ENCODE assay signal across 8 mouse cellular contexts in genomic region chr2:11542640-11543039, GRCm38 (mm10). TPM values are rescaled to one million over a fixed set of nuclear protein-coding genes. Genes with fewer than 3 reads are reported as not detected.
DNase-seq lines count a peak whose midpoint lies in the region; ATAC-seq and TF ChIP-seq lines count a peak whose summit lies in the region.

No protein-coding gene starts in this region.

- no peaks in the 10 kb centered on the region for H3K36me3 ChIP-seq in liver, adult 2 months (ENCODE audit: control insufficient read depth, insufficient read depth, low read length)
- no peaks in the 10 kb centered on the region for H3K36me3 ChIP-seq in liver, embryonic 11.5 days (ENCODE audit: control insufficient read depth, insufficient read depth, low read length)
- H3K36me3 ChIP-seq in limb, embryonic 13.5 days = no peaks in the 10 kb centered on the region
- no peaks in the 10 kb centered on the region for H3K36me3 ChIP-seq in splenic B cell, adult 2 months (ENCODE audit: control insufficient read depth, insufficient read depth, low read length, poor library complexity, severe bottlenecking)

- no peaks in the 10 kb centered on the region for H3K9me3 ChIP-seq in liver, embryonic 11.5 days (ENCODE audit: control insufficient read depth, low read length)
- no peaks in the 10 kb centered on the region for H3K9me3 ChIP-seq in limb, embryonic 13.5 days

- H3K27ac ChIP-seq in liver, adult 2 months (replicated peaks; ENCODE audit: insufficient read depth, low read depth, low read length) = no peak overlapping the region
- no peak overlapping the region for H3K27ac ChIP-seq in liver, embryonic 11.5 days (ENCODE audit: low read depth, low read length)
- no peak overlapping the region for H3K27ac ChIP-seq in limb, embryonic 13.5 days

- peaks cover 4% of the 10 kb centered on the region; the same call in 1 of the 2 replicates for H3K4me1 ChIP-seq in liver, adult 2 months (ENCODE audit: control insufficient read depth, insufficient read depth, low read length)
- peaks cover 10% of the 10 kb centered on the region for H3K4me1 ChIP-seq in liver, embryonic 11.5 days (replicated peaks; ENCODE audit: control insufficient read depth, insufficient read depth, low read length)
- no peaks in the 10 kb centered on the region for H3K4me1 ChIP-seq in limb, embryonic 13.5 days

- H3K9ac ChIP-seq in liver, adult 2 months (ENCODE audit: low read depth, low read length) = no peak overlapping the region
- H3K9ac ChIP-seq in liver, embryonic 11.5 days (ENCODE audit: low read depth, low read length) = no peak overlapping the region
- H3K9ac ChIP-seq in limb, embryonic 13.5 days = no peak overlapping the region

- H3K79me2 ChIP-seq in liver, adult 2 months (ENCODE audit: control insufficient read depth, insufficient read depth, low read length) = no peaks in the 10 kb centered on the region

- H3K27me3 ChIP-seq in liver, adult 2 months (ENCODE audit: control insufficient read depth, insufficient read depth, low read length) = no peaks in the 10 kb centered on the region
- no peaks in the 10 kb centered on the region for H3K27me3 ChIP-seq in liver, embryonic 11.5 days (replicated peaks; ENCODE audit: control insufficient read depth, insufficient read depth, low read length)
- no peaks in the 10 kb centered on the region for H3K27me3 ChIP-seq in limb, embryonic 13.5 days
- H3K27me3 ChIP-seq in splenic B cell, adult 2 months (ENCODE audit: control insufficient read depth, insufficient read depth, low read length, poor library complexity, severe bottlenecking) = no peaks in the 10 kb centered on the region

- TF ChIP-seq CTCF in liver, adult 2 months (IDR thresholded peaks at IDR 0.05; ENCODE audit: low read depth, low read length) = peak; percentile 71

- DNase-seq in liver, adult 2 months (ENCODE audit: extremely low read depth, low read depth, low spot score) = peak; percentile 70
- DNase-seq in liver, embryonic 11.5 days (ENCODE audit: low spot score) = no peak
- peak; percentile 82 for DNase-seq in gastrocnemius, postnatal 10 days
- DNase-seq in kidney, adult 8-10 months = peak; percentile 59 to 81
- peak; percentile 34 for DNase-seq in neural tube, embryonic 10.5 days (ENCODE audit: extremely low spot score, low spot score)
- peak; percentile 85 for DNase-seq in splenic B cell, adult 2 months (ENCODE audit: low read depth, low spot score)

- TF ChIP-seq POLR2A in liver, adult 2 months (IDR thresholded peaks at IDR 0.05; ENCODE audit: extremely low read depth, insufficient read depth, low read length) = no peak

- no peak; the same call in 1 of the 2 replicates for ATAC-seq in liver, embryonic 11.5 days (replicated peaks; ENCODE audit: low FRiP score)
- peak; percentile 40; the same call in 1 of the 2 replicates for ATAC-seq in common myeloid progenitor, adult 5-6 weeks (replicated peaks; ENCODE audit: low read depth, poor library complexity, severe bottlenecking)
- ATAC-seq in limb, embryonic 13.5 days (ENCODE audit: low FRiP score, low read depth) = 0 out of 2 replicates have a peak, but pooled peaks have one; percentile 19

- no peak overlapping the region for H3K4me2 ChIP-seq in liver, embryonic 11.5 days
- no peak overlapping the region for H3K4me2 ChIP-seq in limb, embryonic 13.5 days (replicated peaks)

- H3K4me3 ChIP-seq in liver, adult 2 months (ENCODE audit: insufficient read depth, low read depth, low read length) = no peak overlapping the region
- no peak overlapping the region for H3K4me3 ChIP-seq in liver, embryonic 11.5 days (ENCODE audit: low read depth, low read length)
- no peak overlapping the region for H3K4me3 ChIP-seq in limb, embryonic 13.5 days

- WGBS in liver, adult 2 months = 29% methylated on average over 1 of the region's 1 CpGs
- 60% methylated on average over 1 of the region's 1 CpGs for WGBS in liver, embryonic 11.5 days
- WGBS in limb, embryonic 13.5 days = 85% methylated on average over 1 of the region's 1 CpGs

RNA-seq across cellular contexts. Expression of gene Pfkfb3, which starts 11.2 kb away (rescaled TPM):
- total RNA-seq in liver, adult 2 months (2014; rRNA removed) = 6.3 and 10.2 TPM in 2 replicates
- 2.3 and 5.1 TPM in 2 replicates for polyA plus RNA-seq in liver, adult 2 months (2012; rRNA removed)
- polyA plus RNA-seq in liver, embryonic 11.5 days (2014; fragmentation: Nextera tagmentation; extraction: Ambion mirVana) = 17.5 and 20.3 TPM in 2 replicates
- total RNA-seq in common myeloid progenitor, adult 5-6 weeks (2017) = 12.1 and 30.2 TPM in 2 replicates
- total RNA-seq in gastrocnemius, postnatal 10 days (2021) = 10 to 100 TPM; 19.3 to 21.5 TPM
- polyA plus RNA-seq in limb, embryonic 13.5 days (2015; fragmentation: Nextera tagmentation; extraction: Ambion mirVana) = 16.5 and 17.8 TPM in 2 replicates
